Mouse (Mus musculus): ENCODE data around the gene Sfrp5.

GRCm38 (mm10) chr19:42201696-42202381 is at the start of gene Sfrp5:
- TF ChIP-seq TAL1 (IDR thresholded peaks at IDR 0.05; ENCODE audit: low read length) = no peak
- TF ChIP-seq GATA1 (IDR thresholded peaks at IDR 0.05; ENCODE audit: low read length) = no peak

Data from erythroblast, embryonic 14.5 days (primary cell).